Mouse (Mus musculus) heart, postnatal 0 days (tissue): ENCODE measurements around the gene Nsmce1. TPM values are rescaled to one million over a fixed set of nuclear protein-coding genes. Genes with fewer than 3 reads are reported as not detected.

ENCODE experiments used
- ATAC-seq: fragments of 200-750 bp; cut with Nextera tagmentation; 2 replicates; pipeline ENCODE4 v1.8.0; 2017; ENCODE audit warnings: low read depth, moderate number of reproducible peaks, moderate library complexity; ENCODE audit not compliant: insufficient read depth
- DNase-seq: peaks from one replicate; pipeline ENCODE4 v3.0.0-alpha.2; 2016; ENCODE audit warnings: low spot score
- H3K27ac ChIP-seq: fragments of 300-500 bp; sonication (generic); 2 replicates; pipeline ENCODE4 v1.5.1; 2014; ENCODE audit warnings: low read depth, mild to moderate bottlenecking
- H3K27me3 ChIP-seq: fragments of 300-500 bp; sonication (generic); 2 replicates; pipeline ENCODE4 v1.6.1; 2014; ENCODE audit warnings: low read length, mixed read lengths; ENCODE audit not compliant: control insufficient read depth, insufficient read depth
- H3K36me3 ChIP-seq: fragments of 300-500 bp; sonication (generic); replicated peaks from 2 replicates; pipeline ENCODE4 v1.6.1; 2014; ENCODE audit warnings: low read length, mixed read lengths; ENCODE audit not compliant: control insufficient read depth, insufficient read depth
- H3K4me1 ChIP-seq: fragments of 300-500 bp; sonication (generic); 2 replicates; pipeline ENCODE4 v1.6.1; 2014; ENCODE audit warnings: antibody characterized with exemption; ENCODE audit not compliant: control insufficient read depth, insufficient read depth
- H3K4me2 ChIP-seq: fragments of 300-500 bp; sonication (generic); 2 replicates; pipeline ENCODE4 v1.6.1; 2014; ENCODE audit warnings: low read depth, mild to moderate bottlenecking, low read length, moderate library complexity
- H3K4me3 ChIP-seq: fragments of 300-500 bp; sonication (generic); 2 replicates; pipeline ENCODE4 v1.5.1; 2014; ENCODE audit warnings: low read depth, low read length
- H3K9ac ChIP-seq: fragments of 300-500 bp; sonication (generic); replicated peaks from 2 replicates; pipeline ENCODE4 v1.6.1; 2014; ENCODE audit warnings: low read depth, low read length, mixed read lengths
- H3K9me3 ChIP-seq: fragments of 300-500 bp; sonication (generic); replicated peaks from 2 replicates; pipeline ENCODE4 v1.6.1; 2016; ENCODE audit warnings: low read length; ENCODE audit not compliant: control insufficient read depth
- CTCF ChIP-seq: IDR thresholded peaks from 2 replicates; pipeline ENCODE4 v1.5.1; 2016; ENCODE audit warnings: antibody characterized with exemption, control low read depth, low read depth
- EP300 ChIP-seq: IDR thresholded peaks from 2 replicates; pipeline ENCODE4 v1.6.1; 2016; ENCODE audit warnings: antibody characterized with exemption, low read depth
- WGBS: fragments of 180-500 bp; shearing (Covaris S2); extraction: QIAGEN DNeasy Blood & Tissue Kit; methylation state at CpG from one replicate; pipeline ENCODE4 v1.1.7; 2014; 5-methylcytosine and 5-hydroxymethylcytosine counted together
- polyA plus RNA-seq: library from polyadenylated mRNA; unstranded; fragments of >200 nt; fragmentation: Nextera tagmentation; extraction: Ambion mirVana; gene quantifications from 2 replicates; pipeline ENCODE4 v1.2.1, GENCODE M21; 2015
- total RNA-seq: library from RNA; depleted of rRNA; stranded (reverse); fragments of >200 nt; gene quantifications from 2 replicates; pipeline ENCODE4 v1.2.3, GENCODE M21; 2014; ENCODE audit warnings: low replicate concordance

Nsmce1 gene
- total and polyA plus RNA-seq, 2 experiments from 2014 or later: 37.0 to 96.0 TPM

GRCm38 (mm10) chr7:125444464-125445401 is 46.7 kb downstream of the Nsmce1 start, which contains the start of gene Kdm8:
Gene Kdm8 (plus strand): TSS chr7:125444676.
- peak; percentile 97 for ATAC-seq
- Histone ChIP-seq H3K27me3 (no peaks in the 10 kb centered on the region), H3K4me2 (peak within 1 kb of the TSS; percentile 87), H3K4me1 (peaks cover 11% of the 10 kb centered on the region; the same call in 1 of the 2 replicates), H3K36me3 (no peaks in the 10 kb centered on the region; the same call in 1 of the 2 replicates), H3K27ac (peak within 1 kb of the TSS; percentile 94), H3K4me3 (peak within 1 kb of the TSS; percentile 65), H3K9ac (peak within 1 kb of the TSS; percentile 82), H3K9me3 (no peaks in the 10 kb centered on the region)
- TF ChIP-seq EP300 (0 out of 2 replicates have a peak, but pooled peaks have one; percentile 19), CTCF (no peak)
- WGBS: 3% methylated on average over 61 of the region's 61 CpGs
- DNase-seq: peak; percentile 97

- Histone ChIP-seq H3K36me3 (no peaks in the 10 kb centered on the region; the same call in 1 of the 2 replicates), H3K27me3 (no peaks in the 10 kb centered on the region), H3K4me1 (peaks cover 11% of the 10 kb centered on the region; the same call in 1 of the 2 replicates), H3K27ac (peak overlapping the region; percentile 94), H3K4me2 (peak overlapping the region; percentile 87), H3K9me3 (no peaks in the 10 kb centered on the region), H3K4me3 (peak overlapping the region; percentile 65), H3K9ac (peak overlapping the region; percentile 82)
- 24% methylated on average over 10 of the region's 10 CpGs for WGBS
- ATAC-seq (no peak), DNase-seq (no peak)
- no peak for TF ChIP-seq CTCF
- TF ChIP-seq EP300: no peak
These were observed 47.3 kb downstream of the Nsmce1 start for GRCm38 (mm10) chr7:125444076-125444463.

GRCm38 (mm10) chr7:125442323-125442722 is 49.1 kb downstream of the Nsmce1 start:
- Histone ChIP-seq H3K27ac (no peak overlapping the region), H3K4me2 (no peak overlapping the region), H3K4me1 (peaks cover 11% of the 10 kb centered on the region; the same call in 1 of the 2 replicates), H3K27me3 (no peaks in the 10 kb centered on the region), H3K4me3 (no peak overlapping the region), H3K36me3 (no peaks in the 10 kb centered on the region; the same call in 1 of the 2 replicates), H3K9me3 (no peaks in the 10 kb centered on the region), H3K9ac (no peak overlapping the region)
- 57% methylated on average over 4 of the region's 4 CpGs for WGBS
- no peak for DNase-seq
- ATAC-seq: no peak
- TF ChIP-seq CTCF (no peak), EP300 (no peak)

- Histone ChIP-seq H3K4me2 (no peak overlapping the region), H3K27me3 (no peaks in the 10 kb centered on the region), H3K4me3 (no peak overlapping the region), H3K9me3 (no peaks in the 10 kb centered on the region), H3K9ac (no peak overlapping the region), H3K36me3 (no peaks in the 10 kb centered on the region), H3K4me1 (no peaks in the 10 kb centered on the region), H3K27ac (no peak overlapping the region)
- TF ChIP-seq EP300 (peak; percentile 53; the same call in 1 of the 2 replicates), CTCF (no peak)
- DNase-seq (peak; percentile 20), ATAC-seq (0 out of 2 replicates have a peak, but pooled peaks have one; percentile 36)
- WGBS: 36% methylated on average over 8 of the region's 8 CpGs
These were observed 56.6 kb downstream of the Nsmce1 start for GRCm38 (mm10) chr7:125434666-125435290.

GRCm38 (mm10) chr7:125433874-125434273 is 57.5 kb downstream of the Nsmce1 start:
- no peaks in the 10 kb centered on the region for H3K27me3 ChIP-seq
- WGBS: 82% methylated on average over 3 of the region's 3 CpGs
- no peak overlapping the region for H3K4me3 ChIP-seq
- no peaks in the 10 kb centered on the region for H3K9me3 ChIP-seq
- no peak overlapping the region for H3K9ac ChIP-seq
- ATAC-seq (no peak), DNase-seq (no peak)
- no peak overlapping the region for H3K4me2 ChIP-seq
- no peaks in the 10 kb centered on the region for H3K36me3 ChIP-seq
- H3K4me1 ChIP-seq: no peaks in the 10 kb centered on the region
- no peak for TF ChIP-seq EP300
- no peak for TF ChIP-seq CTCF
- no peak overlapping the region for H3K27ac ChIP-seq
